Mouse (Mus musculus) frontal cortex, adult (tissue): ENCODE measurements around the gene Hspa12a.

ENCODE experiments used
- ATAC-seq: cut with Nextera tagmentation; 2 replicates; pipeline ENCODE4 v1.9.2; 2017; ENCODE audit warnings: mild to moderate bottlenecking, moderate library complexity, mixed read lengths; ENCODE audit not compliant: low TSS enrichment

Hspa12a gene

GRCm38 (mm10) chr19:58860255-58861173 is 82.9 kb downstream of the Hspa12a start:
- ATAC-seq: peak; percentile 83

GRCm38 (mm10) chr19:58859831-58860254 is 83.6 kb downstream of the Hspa12a start:
- ATAC-seq: 0 out of 2 replicates have a peak, but pooled peaks have one; percentile 8

- no peak for ATAC-seq
These were observed 84.1 kb downstream of the Hspa12a start for GRCm38 (mm10) chr19:58859357-58859756.

- ATAC-seq: peak; percentile 41
These were observed 87.2 kb downstream of the Hspa12a start for GRCm38 (mm10) chr19:58856129-58856855.

GRCm38 (mm10) chr19:58854899-58855298 is 88.6 kb downstream of the Hspa12a start:
- no peak for ATAC-seq

GRCm38 (mm10) chr19:58853036-58853735 is 90.3 kb downstream of the Hspa12a start:
- ATAC-seq: no peak

- no peak for ATAC-seq
These were observed 92.6 kb downstream of the Hspa12a start for GRCm38 (mm10) chr19:58850719-58851466.

- ATAC-seq: no peak
These were observed 93.9 kb downstream of the Hspa12a start for GRCm38 (mm10) chr19:58849333-58850131.

- no peak for ATAC-seq
These were observed 99.8 kb downstream of the Hspa12a start for GRCm38 (mm10) chr19:58843606-58844005.

- no peak for ATAC-seq
These were observed 102.7 kb downstream of the Hspa12a start for GRCm38 (mm10) chr19:58840721-58841271.

- 0 out of 2 replicates have a peak, but pooled peaks have one; percentile 8 for ATAC-seq
These were observed 103.6 kb downstream of the Hspa12a start for GRCm38 (mm10) chr19:58839806-58840205.

GRCm38 (mm10) chr19:58839345-58839744 is 104.1 kb downstream of the Hspa12a start:
- no peak for ATAC-seq

GRCm38 (mm10) chr19:58838706-58839105 is 104.7 kb downstream of the Hspa12a start:
- ATAC-seq: no peak; the same call in 1 of the 2 replicates

- ATAC-seq: no peak
These were observed 109.7 kb downstream of the Hspa12a start for GRCm38 (mm10) chr19:58833639-58834180.

- no peak for ATAC-seq
These were observed 110.5 kb downstream of the Hspa12a start for GRCm38 (mm10) chr19:58832988-58833387.

GRCm38 (mm10) chr19:58831280-58831922 is 112.1 kb downstream of the Hspa12a start:
- no peak for ATAC-seq

- peak; percentile 50 for ATAC-seq
These were observed 113.3 kb downstream of the Hspa12a start for GRCm38 (mm10) chr19:58830182-58830581.

- ATAC-seq: peak; percentile 82
These were observed 113.9 kb downstream of the Hspa12a start for GRCm38 (mm10) chr19:58829575-58829974.

GRCm38 (mm10) chr19:58827656-58828055 is 115.8 kb downstream of the Hspa12a start:
- no peak for ATAC-seq
